Mouse (Mus musculus) liver, embryonic 13.5 days (tissue): ENCODE data around the gene Strn3. TPM values are rescaled to one million over a fixed set of nuclear protein-coding genes. Genes with fewer than 3 reads are reported as not detected.
A peak's percentile ranks its signal among the peaks of the same experiment; 100 is the strongest.
"Not testable (repeated sequence)": the region's sequence is repeated elsewhere in the genome, so short reads cannot be mapped to it uniquely, and the experiment has no call there.

Source experiments
- ATAC-seq: fragments of 200-750 bp; cut with Nextera tagmentation; 2 replicates; pipeline ENCODE4 v1.8.0; 2017; ENCODE audit warnings: low read depth, mild to moderate bottlenecking, moderate number of reproducible peaks, moderate library complexity
- DNase-seq: peaks from one replicate; pipeline ENCODE4 v3.0.0; 2022
- H3K27ac ChIP-seq: fragments of 300-500 bp; sonication (generic); 2 replicates; pipeline ENCODE4 v1.5.1; 2015; ENCODE audit warnings: moderate library complexity, mild to moderate bottlenecking, inconsistent platforms
- H3K27me3 ChIP-seq: fragments of 300-500 bp; sonication (generic); 2 replicates; pipeline ENCODE4 v1.6.1; 2015; ENCODE audit warnings: mild to moderate bottlenecking, inconsistent platforms
- H3K36me3 ChIP-seq: fragments of 300-500 bp; sonication (generic); 2 replicates; pipeline ENCODE4 v1.6.1; 2015; ENCODE audit warnings: mild to moderate bottlenecking, inconsistent platforms
- H3K4me1 ChIP-seq: fragments of 300-500 bp; sonication (generic); replicated peaks from 2 replicates; pipeline ENCODE4 v1.6.1; 2015; ENCODE audit warnings: inconsistent platforms
- H3K4me2 ChIP-seq: fragments of 300-500 bp; sonication (generic); 2 replicates; pipeline ENCODE4 v1.6.1; 2015; ENCODE audit warnings: inconsistent platforms, mild to moderate bottlenecking, moderate library complexity
- H3K4me3 ChIP-seq: fragments of 300-500 bp; sonication (generic); replicated peaks from 2 replicates; pipeline ENCODE4 v1.5.1; 2015; ENCODE audit warnings: mild to moderate bottlenecking, inconsistent platforms
- H3K9ac ChIP-seq: fragments of 300-500 bp; sonication (generic); 2 replicates; pipeline ENCODE4 v1.6.1; 2015; ENCODE audit warnings: mild to moderate bottlenecking, inconsistent platforms
- H3K9me3 ChIP-seq: fragments of 300-500 bp; sonication (generic); replicated peaks from 2 replicates; pipeline ENCODE4 v1.6.1; 2016; ENCODE audit warnings: inconsistent platforms
- WGBS: fragments of 180-500 bp; shearing (Covaris S2); methylation state at CpG from one replicate; pipeline ENCODE4 v1.1.7; 2015; ENCODE audit not compliant: insufficient replicate concordance; 5-methylcytosine and 5-hydroxymethylcytosine counted together
- polyA plus RNA-seq: library from polyadenylated mRNA; unstranded; fragments of >200 nt; fragmentation: Nextera tagmentation; extraction: Ambion mirVana; gene quantifications from 2 replicates; pipeline ENCODE4 v1.2.1, GENCODE M21; 2015

Gene Strn3
- polyA plus RNA-seq, 1 experiment from 2014 or later, result 14.5 TPM

DNA sequence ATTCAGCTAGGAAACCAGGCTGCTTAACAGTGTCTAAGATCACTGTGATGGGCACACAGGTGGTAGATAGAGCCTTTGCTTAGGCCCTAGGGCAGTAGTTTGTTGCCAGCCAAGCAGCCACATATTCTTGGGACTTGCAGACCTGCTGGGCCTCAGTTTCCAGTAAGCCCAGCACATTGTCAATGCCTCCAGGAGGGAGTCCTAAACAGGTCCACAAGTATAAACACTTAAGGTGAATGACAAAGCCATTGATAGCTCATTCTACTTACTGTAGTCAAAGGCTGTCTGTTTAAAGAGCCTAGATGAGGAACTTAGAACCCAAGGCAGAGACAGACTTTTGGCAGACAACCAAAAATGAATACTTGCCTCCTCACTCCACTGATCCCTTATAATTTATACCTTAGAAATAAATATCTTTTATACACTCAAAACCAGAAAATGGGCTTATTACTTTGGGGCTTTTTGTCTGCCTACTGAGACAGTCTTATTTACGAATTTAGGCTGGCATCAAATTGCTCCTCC, 35.7 kb downstream of the Strn3 start:
- H3K36me3 ChIP-seq, result peaks cover 15% of the 10 kb centered on the region; the same call in 1 of the 2 replicates
- no peak for ATAC-seq
- H3K27ac ChIP-seq, result no peak overlapping the region
- H3K4me3 ChIP-seq, result no peak overlapping the region
- no peaks in the 10 kb centered on the region for H3K9me3 ChIP-seq
- H3K4me1 ChIP-seq, result 0 out of 2 replicates have a peak, but pooled peaks cover 3% of the 10 kb centered on the region
- H3K9ac ChIP-seq, result no peak overlapping the region
- H3K4me2 ChIP-seq, result no peak overlapping the region
- DNase-seq, result no peak
- H3K27me3 ChIP-seq, result no peaks in the 10 kb centered on the region
- 77% methylated on average over 1 of the region's 1 CpGs for WGBS

- not testable (repeated sequence) for H3K4me1 ChIP-seq, H3K4me2 ChIP-seq, H3K27ac ChIP-seq, H3K27me3 ChIP-seq, H3K9me3 ChIP-seq, H3K4me3 ChIP-seq, H3K9ac ChIP-seq, DNase-seq, ATAC-seq
- peaks cover 39% of the 10 kb centered on the region for H3K36me3 ChIP-seq
Measured at GRCm38 (mm10) chr12:51649401-51649800, 42.3 kb downstream of the Strn3 start.

DNA sequence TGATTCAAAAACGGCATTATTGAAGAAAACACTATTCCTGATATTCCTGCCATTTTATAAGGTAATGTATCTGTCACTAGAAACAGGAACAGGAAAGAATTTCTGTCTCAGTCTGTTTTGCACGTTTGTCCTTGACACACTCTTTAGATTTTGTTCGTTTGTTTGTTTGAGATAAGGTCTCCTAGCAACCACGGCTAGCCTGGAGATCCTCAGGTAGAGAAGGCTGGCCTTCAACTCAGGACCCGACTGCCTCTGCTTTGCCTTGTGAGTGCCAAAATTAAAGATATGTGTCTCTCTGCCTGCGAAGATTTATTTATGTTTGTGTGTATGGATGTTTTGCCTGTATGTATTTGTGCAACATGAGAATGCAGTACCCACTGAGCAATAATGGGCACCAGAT, 49.8 kb downstream of the Strn3 start:
- Histone ChIP-seq H3K27ac (no peak overlapping the region), H3K27me3 (no peaks in the 10 kb centered on the region), H3K9ac (no peak overlapping the region), H3K4me2 (no peak overlapping the region), H3K36me3 (0 out of 2 replicates have a peak, but pooled peaks cover 6% of the 10 kb centered on the region), H3K4me3 (no peak overlapping the region), H3K9me3 (no peaks in the 10 kb centered on the region), H3K4me1 (peaks cover 26% of the 10 kb centered on the region)
- 26% methylated on average over 6 of the region's 6 CpGs for WGBS
- DNase-seq (peak; percentile 43), ATAC-seq (peak; percentile 77)

DNA sequence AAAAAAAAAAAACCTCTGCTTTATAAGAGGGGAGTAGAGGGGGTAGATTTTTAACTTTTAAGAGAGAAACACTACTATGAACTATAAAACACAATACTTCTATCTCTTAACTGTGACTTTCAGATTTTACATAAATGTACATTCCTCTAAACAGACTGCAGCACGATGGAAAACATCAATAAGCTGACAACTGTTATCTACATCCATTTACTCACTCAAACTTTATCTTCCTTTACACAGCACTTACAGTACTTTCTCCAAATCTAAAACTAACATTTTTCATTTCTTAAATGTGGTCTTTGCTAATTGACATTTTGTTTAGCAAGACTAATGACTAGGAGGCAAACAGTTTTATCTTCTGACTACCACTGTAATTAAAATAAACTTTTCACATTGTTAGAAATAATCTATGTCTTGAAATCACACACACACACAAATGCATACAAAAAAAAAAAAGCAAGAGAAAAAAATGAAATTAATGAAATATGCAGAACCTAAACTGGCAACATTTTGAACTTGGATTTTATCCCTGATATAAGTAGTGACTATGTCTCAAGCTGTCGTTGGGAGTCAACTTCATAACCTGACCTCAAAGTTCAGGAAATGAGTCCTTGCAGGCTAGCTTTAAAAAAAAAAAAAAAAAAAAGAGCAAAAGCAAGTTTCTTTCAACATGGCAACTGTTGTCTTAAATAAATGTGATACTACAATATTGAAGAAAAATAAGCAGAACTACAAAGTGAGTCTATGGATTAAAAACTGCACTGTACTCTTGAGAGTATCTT, 54.8 kb downstream of the Strn3 start:
- Histone ChIP-seq H3K27me3 (no peaks in the 10 kb centered on the region), H3K9me3 (no peaks in the 10 kb centered on the region), H3K27ac (peak overlapping the region; percentile 40; the same call in 1 of the 2 replicates), H3K36me3 (peaks cover 6% of the 10 kb centered on the region; the same call in 1 of the 2 replicates), H3K9ac (no peak overlapping the region), H3K4me2 (no peak overlapping the region), H3K4me1 (peaks cover 22% of the 10 kb centered on the region), H3K4me3 (no peak overlapping the region)
- WGBS, result 21% methylated on average over 2 of the region's 2 CpGs
- ATAC-seq (peak; percentile 57; the same call in 1 of the 2 replicates), DNase-seq (no peak)

GRCm38 (mm10) chr12:51636260-51636659, 55.4 kb downstream of the Strn3 start:
- H3K9ac ChIP-seq, result no peak overlapping the region
- no peak overlapping the region for H3K4me2 ChIP-seq
- DNase-seq (no peak), ATAC-seq (peak; percentile 77)
- no peaks in the 10 kb centered on the region for H3K27me3 ChIP-seq
- H3K4me3 ChIP-seq, result no peak overlapping the region
- WGBS, result 74% methylated on average over 2 of the region's 2 CpGs
- peaks cover 6% of the 10 kb centered on the region; the same call in 1 of the 2 replicates for H3K36me3 ChIP-seq
- H3K27ac ChIP-seq, result no peak overlapping the region
- no peaks in the 10 kb centered on the region for H3K9me3 ChIP-seq
- H3K4me1 ChIP-seq, result peaks cover 17% of the 10 kb centered on the region

GRCm38 (mm10) chr12:51633481-51633880, 58.2 kb downstream of the Strn3 start:
- no peak for DNase-seq
- 83% methylated on average over 4 of the region's 4 CpGs for WGBS

DNA sequence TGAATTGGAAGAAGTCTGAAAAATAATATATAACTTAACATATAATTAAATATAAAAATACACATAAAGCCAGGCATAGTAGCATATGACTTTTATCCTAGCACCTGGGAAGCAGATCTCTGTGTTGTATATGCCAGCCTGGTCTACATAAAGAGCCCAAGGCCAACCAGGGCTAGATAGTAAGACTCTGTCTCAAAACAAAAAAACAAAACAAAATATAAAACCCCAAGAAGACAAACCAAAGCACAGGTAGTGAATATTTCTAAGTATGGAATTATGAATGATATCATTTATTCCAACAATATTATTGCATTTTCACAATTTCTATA, 68.4 kb downstream of the Strn3 start:
- no peak overlapping the region for H3K9ac ChIP-seq
- no peak overlapping the region for H3K27ac ChIP-seq
- H3K4me2 ChIP-seq, result no peak overlapping the region
- H3K27me3 ChIP-seq, result no peaks in the 10 kb centered on the region
- ATAC-seq (no peak), DNase-seq (no peak)
- peaks cover 24% of the 10 kb centered on the region for H3K36me3 ChIP-seq
- no peaks in the 10 kb centered on the region for H3K9me3 ChIP-seq
- no peaks in the 10 kb centered on the region for H3K4me1 ChIP-seq
- no peak overlapping the region for H3K4me3 ChIP-seq

More at GRCm38 (mm10) chr12:51633481-51633880, 58.2 kb downstream of the Strn3 start:
- no peak overlapping the region for H3K27ac ChIP-seq
- peaks cover 12% of the 10 kb centered on the region for H3K4me1 ChIP-seq
- H3K9ac ChIP-seq, result no peak overlapping the region
- H3K27me3 ChIP-seq, result no peaks in the 10 kb centered on the region
- no peak overlapping the region for H3K4me3 ChIP-seq
- no peak for ATAC-seq
- peaks cover 4% of the 10 kb centered on the region; the same call in 1 of the 2 replicates for H3K36me3 ChIP-seq
- H3K4me2 ChIP-seq, result no peak overlapping the region
- no peaks in the 10 kb centered on the region for H3K9me3 ChIP-seq

DNA sequence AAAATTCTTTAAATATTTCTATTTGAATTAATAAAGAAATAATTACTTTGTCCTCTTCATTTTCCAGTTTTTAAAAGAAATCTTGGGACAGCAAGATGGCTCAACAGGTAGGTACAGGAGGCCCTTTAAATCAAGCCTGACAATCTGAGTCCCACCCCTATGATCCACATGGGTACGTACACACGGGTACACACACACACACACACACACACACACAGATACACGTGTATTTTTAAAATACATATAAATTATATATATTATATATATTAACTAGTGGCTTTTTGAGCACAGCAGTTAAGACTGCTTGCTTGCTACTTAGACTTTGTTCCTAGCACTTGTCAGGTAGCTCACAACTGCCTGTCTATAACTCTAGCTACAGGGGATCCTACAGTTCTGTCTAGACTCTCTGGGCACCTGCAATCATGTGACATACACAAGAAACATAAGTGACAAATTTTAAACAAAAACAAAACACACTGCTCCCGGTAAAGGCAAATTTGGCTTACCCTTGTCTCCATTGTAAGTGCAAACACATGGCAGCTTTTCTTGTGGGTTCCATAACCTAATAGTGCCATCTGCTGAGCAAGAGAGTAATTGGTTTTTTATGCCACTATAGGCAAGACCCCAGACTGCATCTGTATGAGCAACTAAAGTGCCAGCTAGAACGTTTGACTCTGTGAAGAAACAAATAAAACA, 68.9 kb downstream of the Strn3 start:
- Histone ChIP-seq H3K27ac (no peak overlapping the region), H3K4me3 (no peak overlapping the region), H3K9me3 (no peaks in the 10 kb centered on the region), H3K27me3 (no peaks in the 10 kb centered on the region), H3K4me1 (no peaks in the 10 kb centered on the region), H3K9ac (no peak overlapping the region), H3K4me2 (no peak overlapping the region), H3K36me3 (peaks cover 28% of the 10 kb centered on the region)
- no peak for DNase-seq
- WGBS, result 82% methylated on average over 5 of the region's 5 CpGs
- ATAC-seq, result no peak

- H3K27me3 ChIP-seq, result no peaks in the 10 kb centered on the region
- no peaks in the 10 kb centered on the region for H3K4me1 ChIP-seq
- H3K27ac ChIP-seq, result no peak overlapping the region
- WGBS, result 68% methylated on average over 5 of the region's 5 CpGs
- no peak for DNase-seq
- H3K9ac ChIP-seq, result no peak overlapping the region
- H3K4me2 ChIP-seq, result no peak overlapping the region
- no peaks in the 10 kb centered on the region for H3K9me3 ChIP-seq
- ATAC-seq, result no peak
- H3K36me3 ChIP-seq, result peaks cover 36% of the 10 kb centered on the region
- H3K4me3 ChIP-seq, result no peak overlapping the region
Measured at GRCm38 (mm10) chr12:51621161-51621560, 70.5 kb downstream of the Strn3 start.

DNA sequence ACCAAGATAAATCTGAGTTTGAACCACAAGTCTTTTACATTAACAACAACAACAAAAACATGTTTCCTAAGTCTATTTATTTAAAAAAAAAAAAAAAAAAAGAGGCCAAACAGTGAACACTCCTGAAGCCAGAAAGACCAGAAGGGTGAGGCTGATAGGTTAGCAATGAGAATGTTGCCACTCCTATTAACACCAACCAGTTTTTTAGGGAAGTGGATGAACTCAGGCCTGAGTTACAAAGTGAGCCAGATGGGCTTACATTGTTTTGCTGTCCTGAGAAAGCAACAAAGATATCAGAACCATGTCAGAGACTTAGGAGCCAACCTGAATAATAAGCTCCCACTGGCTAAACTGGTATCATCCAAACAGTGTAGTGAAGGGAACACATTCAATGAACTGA, 71.1 kb downstream of the Strn3 start:
- Histone ChIP-seq H3K9me3 (no peaks in the 10 kb centered on the region), H3K27me3 (no peaks in the 10 kb centered on the region), H3K4me1 (no peaks in the 10 kb centered on the region), H3K36me3 (peaks cover 39% of the 10 kb centered on the region), H3K27ac (no peak overlapping the region), H3K9ac (no peak overlapping the region), H3K4me3 (no peak overlapping the region), H3K4me2 (no peak overlapping the region)
- DNase-seq (no peak), ATAC-seq (no peak)

DNA sequence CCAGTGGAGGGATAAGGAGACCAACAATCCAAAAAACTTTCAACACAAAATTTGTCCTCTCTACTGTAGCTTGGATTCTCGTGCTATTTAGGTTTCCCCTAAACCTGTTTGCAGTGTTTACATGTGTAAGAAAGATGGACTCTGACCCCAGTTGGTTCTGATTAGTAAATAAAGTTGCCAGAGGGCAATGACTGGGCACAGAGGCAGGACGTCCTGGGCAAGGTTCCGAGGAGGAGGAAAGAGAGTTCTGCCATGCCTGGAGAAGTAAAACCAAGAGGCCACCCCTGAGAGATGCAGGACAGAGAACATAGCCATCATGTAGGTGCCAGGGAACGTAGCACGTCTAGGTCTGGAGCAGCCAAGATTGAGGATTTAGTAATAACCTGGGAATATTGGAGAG, 79.3 kb downstream of the Strn3 start:
- Histone ChIP-seq H3K9ac (no peak overlapping the region), H3K36me3 (peaks cover 64% of the 10 kb centered on the region), H3K9me3 (no peaks in the 10 kb centered on the region), H3K27me3 (no peaks in the 10 kb centered on the region), H3K27ac (no peak overlapping the region), H3K4me1 (no peaks in the 10 kb centered on the region), H3K4me3 (no peak overlapping the region), H3K4me2 (no peak overlapping the region)
- no peak for DNase-seq
- ATAC-seq, result no peak
- 78% methylated on average over 5 of the region's 5 CpGs for WGBS
